Mouse (Mus musculus) forebrain, embryonic 15.5 days (tissue): ENCODE measurements around the gene D3Ertd254e. TPM values are rescaled to one million over a fixed set of nuclear protein-coding genes. Genes with fewer than 3 reads are reported as not detected.

Experiments
- polyA plus RNA-seq: library from polyadenylated mRNA; unstranded; fragments of >200 nt; fragmentation: Nextera tagmentation; extraction: Ambion mirVana; gene quantifications from 2 replicates; pipeline ENCODE4 v1.2.1, GENCODE M21; 2015

D3Ertd254e gene
- polyA plus RNA-seq, 1 experiment from 2014 or later = 16.6 TPM

Other genes starting within 250 kb of the D3Ertd254e start
- gene Dcun1d1, start 213.6 kb upstream of the D3Ertd254e start, polyA plus RNA-seq = 115 and 118 TPM in 2 replicates
- gene Mccc1, start 150.3 kb upstream of the D3Ertd254e start, polyA plus RNA-seq = 30.4 and 31.9 TPM in 2 replicates
- not detected in 2 replicates for gene Ccdc144b, start 97.5 kb upstream of the D3Ertd254e start, polyA plus RNA-seq
- 104 and 105 TPM in 2 replicates for gene Acad9, start 85.0 kb upstream of the D3Ertd254e start, polyA plus RNA-seq
- 2.1 and 3.0 TPM in 2 replicates for gene Qrfpr, start 71.3 kb downstream of the D3Ertd254e start, polyA plus RNA-seq